Mouse (Mus musculus) right cerebral cortex, postnatal 36 days (tissue): ENCODE measurements around the gene Klkb1.

Experiments used
- DNase-seq, 2 experiments: peaks; one replicate each; pipeline ENCODE4 v3.0.0; 2022; ENCODE audit warnings: low spot score in 2 of 2, mixed read lengths in 1 of 2

The Klkb1 gene

GRCm38 (mm10) chr8:45268485-45268884 lies 26.2 kb downstream of the Klkb1 start:
- DNase-seq, result no peak

GRCm38 (mm10) chr8:45267611-45268391 lies 26.9 kb downstream of the Klkb1 start:
- DNase-seq, result no peak

- no peak for DNase-seq
Measured at GRCm38 (mm10) chr8:45266993-45267392, 27.7 kb downstream of the Klkb1 start.

GRCm38 (mm10) chr8:45264918-45265317 lies 29.7 kb downstream of the Klkb1 start:
- no peak for DNase-seq

GRCm38 (mm10) chr8:45262851-45263250 lies 31.8 kb downstream of the Klkb1 start:
- DNase-seq, result no peak

- DNase-seq, result no peak
Measured at GRCm38 (mm10) chr8:45261920-45262319, 32.7 kb downstream of the Klkb1 start, which contains the start of gene F11. TSS of gene F11 (minus strand) at chr8:45262031.

GRCm38 (mm10) chr8:45258421-45258820 lies 36.2 kb downstream of the Klkb1 start:
- DNase-seq, result no peak

GRCm38 (mm10) chr8:45255040-45255439 lies 39.6 kb downstream of the Klkb1 start:
- DNase-seq, result no peak

GRCm38 (mm10) chr8:45254194-45254842 lies 40.3 kb downstream of the Klkb1 start:
- no peak for DNase-seq

- DNase-seq, result no peak
Measured at GRCm38 (mm10) chr8:45253586-45253985, 41.1 kb downstream of the Klkb1 start.

- DNase-seq, result no peak
Measured at GRCm38 (mm10) chr8:45253111-45253510, 41.5 kb downstream of the Klkb1 start.

GRCm38 (mm10) chr8:45246307-45246706 lies 48.4 kb downstream of the Klkb1 start:
- no peak for DNase-seq

GRCm38 (mm10) chr8:45239363-45239762 lies 55.3 kb downstream of the Klkb1 start:
- DNase-seq, result no peak

GRCm38 (mm10) chr8:45238282-45238681 lies 56.4 kb downstream of the Klkb1 start:
- no peak for DNase-seq

GRCm38 (mm10) chr8:45236164-45236912 lies 58.3 kb downstream of the Klkb1 start:
- DNase-seq, result no peak

GRCm38 (mm10) chr8:45235228-45235627 lies 59.4 kb downstream of the Klkb1 start:
- no peak for DNase-seq

- DNase-seq, result no peak
Measured at GRCm38 (mm10) chr8:45233256-45233655, 61.4 kb downstream of the Klkb1 start.
